Mouse (Mus musculus) forebrain, embryonic 16.5 days (tissue): ENCODE results near the gene Fam205c. TPM values are rescaled to one million over a fixed set of nuclear protein-coding genes. Genes with fewer than 3 reads are reported as not detected.

Source experiments
- ATAC-seq: fragments of 200-750 bp; cut with Nextera tagmentation; 2 replicates; pipeline ENCODE4 v1.8.0; 2017; ENCODE audit warnings: mild to moderate bottlenecking, moderate library complexity
- H3K27ac ChIP-seq: fragments of 300-500 bp; sonication (generic); 2 replicates; pipeline ENCODE4 v1.5.1; 2014; ENCODE audit warnings: low read length, control low read depth
- H3K27me3 ChIP-seq: fragments of 300-500 bp; sonication (generic); replicated peaks from 2 replicates; pipeline ENCODE4 v1.6.1; 2014; ENCODE audit warnings: low read length; ENCODE audit not compliant: control insufficient read depth, insufficient read depth
- H3K36me3 ChIP-seq: fragments of 300-500 bp; sonication (generic); 2 replicates; pipeline ENCODE4 v1.6.1; 2014; ENCODE audit not compliant: control insufficient read depth, insufficient read depth
- H3K4me1 ChIP-seq: fragments of 300-500 bp; sonication (generic); replicated peaks from 2 replicates; pipeline ENCODE4 v1.6.1; 2014; ENCODE audit warnings: low read length; ENCODE audit not compliant: control insufficient read depth, insufficient read depth
- H3K4me2 ChIP-seq: fragments of 300-500 bp; sonication (generic); 2 replicates; pipeline ENCODE4 v1.6.1; 2014; ENCODE audit warnings: mild to moderate bottlenecking, low read length, control low read depth
- H3K4me3 ChIP-seq: fragments of 300-500 bp; sonication (generic); replicated peaks from 2 replicates; pipeline ENCODE4 v1.5.1; 2014; ENCODE audit warnings: mild to moderate bottlenecking, low read length, control low read depth
- H3K9ac ChIP-seq: fragments of 300-500 bp; sonication (generic); replicated peaks from 2 replicates; pipeline ENCODE4 v1.6.1; 2014; ENCODE audit warnings: low read depth, low read length, control low read depth
- H3K9me3 ChIP-seq: fragments of 300-500 bp; sonication (generic); 2 replicates; pipeline ENCODE4 v1.6.1; 2016; ENCODE audit warnings: low read length; ENCODE audit not compliant: control insufficient read depth
- WGBS: fragments of 180-500 bp; shearing (Covaris S2); extraction: QIAGEN DNeasy Blood & Tissue Kit; methylation state at CpG from one replicate; pipeline ENCODE4 v1.1.7; 2014; 5-methylcytosine and 5-hydroxymethylcytosine counted together
- polyA plus RNA-seq: library from polyadenylated mRNA; unstranded; fragments of >200 nt; fragmentation: Nextera tagmentation; extraction: Ambion mirVana; gene quantifications from 2 replicates; pipeline ENCODE4 v1.2.1, GENCODE M21; 2015

The Fam205c gene
- polyA plus RNA-seq, 1 experiment from 2014 or later = 1.4 TPM

DNA sequence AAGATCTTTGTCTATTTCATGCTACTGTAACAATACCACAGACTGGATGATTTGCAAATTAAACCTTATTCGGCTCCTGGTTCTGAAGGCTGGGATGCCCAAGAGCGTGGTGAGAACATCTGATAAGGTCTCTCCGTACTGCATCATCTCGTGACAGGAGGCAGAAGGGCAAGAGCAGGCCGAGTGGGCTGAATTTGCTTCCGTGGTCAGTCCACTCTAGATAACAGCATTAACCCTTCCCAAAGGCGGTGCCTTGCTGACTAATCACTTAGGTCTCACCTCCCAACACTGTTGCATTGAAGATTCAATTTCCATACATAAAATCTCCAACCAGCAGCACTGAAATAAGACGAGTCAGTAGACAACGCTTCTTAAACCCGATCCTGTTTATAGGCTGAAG is 39.4 kb upstream of the Fam205c start:
- Histone ChIP-seq H3K9me3 (no peaks in the 10 kb centered on the region), H3K4me2 (no peak overlapping the region), H3K9ac (no peak overlapping the region), H3K4me1 (0 out of 2 replicates have a peak, but pooled peaks cover 7% of the 10 kb centered on the region), H3K4me3 (no peak overlapping the region), H3K36me3 (no peaks in the 10 kb centered on the region), H3K27me3 (peaks cover 13% of the 10 kb centered on the region), H3K27ac (no peak overlapping the region)
- WGBS = 59% methylated on average over 10 of the region's 10 CpGs
- no peak for ATAC-seq

DNA sequence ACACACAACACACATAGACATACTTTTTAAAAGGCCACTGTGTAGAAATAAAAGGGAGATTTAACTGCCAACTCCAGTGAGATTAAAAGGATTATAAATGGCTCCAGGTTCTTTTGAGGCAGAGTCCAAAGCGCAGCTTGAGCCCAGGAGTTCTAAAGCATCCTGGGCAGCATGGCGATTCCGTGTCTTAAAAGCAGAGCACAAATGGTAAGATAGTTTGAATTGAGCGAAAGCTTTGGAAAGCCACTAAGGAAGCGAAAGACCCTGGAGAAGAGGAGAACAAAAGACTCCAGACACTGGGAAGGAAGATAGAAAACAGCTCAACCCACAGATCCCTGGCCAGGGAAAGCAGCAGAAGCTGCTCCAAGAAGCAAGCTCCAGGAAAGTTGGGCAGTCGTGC is 30.9 kb upstream of the Fam205c start:
- Histone ChIP-seq H3K9ac (no peak overlapping the region), H3K27ac (no peak overlapping the region), H3K36me3 (no peaks in the 10 kb centered on the region), H3K4me2 (no peak overlapping the region), H3K9me3 (no peaks in the 10 kb centered on the region), H3K4me3 (no peak overlapping the region), H3K27me3 (no peaks in the 10 kb centered on the region), H3K4me1 (no peaks in the 10 kb centered on the region)
- WGBS = 41% methylated on average over 6 of the region's 6 CpGs
- ATAC-seq = no peak

DNA sequence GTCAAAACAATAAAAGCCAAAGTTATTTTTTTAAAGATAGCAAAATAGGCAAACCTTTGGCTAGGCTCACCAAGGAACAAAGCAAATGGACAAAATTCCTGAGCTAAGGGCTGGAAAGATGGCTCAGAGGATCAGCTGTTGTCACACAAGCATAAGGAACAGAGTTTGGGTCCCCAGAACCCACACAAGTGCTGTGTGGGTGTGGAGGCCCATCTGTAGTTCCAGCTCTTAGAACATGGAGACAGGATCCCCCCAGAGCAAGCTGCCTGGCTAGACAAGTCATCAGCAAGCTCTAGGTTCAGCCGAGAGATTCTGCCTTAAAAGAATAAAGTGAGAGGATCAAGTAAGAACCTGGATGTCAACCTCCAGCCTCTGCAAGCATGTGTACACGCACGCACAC is 30.5 kb upstream of the Fam205c start:
- H3K4me2 ChIP-seq = no peak overlapping the region
- no peak overlapping the region for H3K4me3 ChIP-seq
- no peak overlapping the region for H3K27ac ChIP-seq
- no peaks in the 10 kb centered on the region for H3K27me3 ChIP-seq
- H3K4me1 ChIP-seq = no peaks in the 10 kb centered on the region
- ATAC-seq = no peak
- no peaks in the 10 kb centered on the region for H3K9me3 ChIP-seq
- H3K36me3 ChIP-seq = no peaks in the 10 kb centered on the region
- 78% methylated on average over 3 of the region's 3 CpGs for WGBS
- no peak overlapping the region for H3K9ac ChIP-seq

DNA sequence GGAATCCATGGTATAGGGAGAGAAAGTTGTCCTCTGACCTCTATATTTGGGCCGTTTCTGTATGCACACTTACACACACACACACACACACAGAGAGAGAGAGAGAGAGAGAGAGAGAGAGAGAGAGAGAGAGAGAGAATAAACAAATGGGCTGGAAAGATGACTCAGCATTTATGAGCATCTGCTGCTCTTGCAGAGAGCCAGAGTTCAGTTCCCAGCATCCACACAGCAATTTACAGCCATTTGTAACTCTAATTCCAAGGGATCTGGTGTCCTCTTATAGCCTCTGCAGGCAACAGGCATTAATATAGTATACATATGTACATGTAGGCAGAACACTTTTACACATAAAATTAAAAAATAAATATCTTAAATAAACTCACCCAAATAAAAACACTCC is 29.9 kb upstream of the Fam205c start:
- ATAC-seq = no peak
- no peak overlapping the region for H3K4me2 ChIP-seq
- no peak overlapping the region for H3K9ac ChIP-seq
- H3K27me3 ChIP-seq = no peaks in the 10 kb centered on the region
- no peaks in the 10 kb centered on the region for H3K36me3 ChIP-seq
- no peaks in the 10 kb centered on the region for H3K4me1 ChIP-seq
- WGBS = 69% methylated on average over 1 of the region's 1 CpGs
- H3K4me3 ChIP-seq = no peak overlapping the region
- H3K27ac ChIP-seq = no peak overlapping the region
- no peaks in the 10 kb centered on the region for H3K9me3 ChIP-seq

DNA sequence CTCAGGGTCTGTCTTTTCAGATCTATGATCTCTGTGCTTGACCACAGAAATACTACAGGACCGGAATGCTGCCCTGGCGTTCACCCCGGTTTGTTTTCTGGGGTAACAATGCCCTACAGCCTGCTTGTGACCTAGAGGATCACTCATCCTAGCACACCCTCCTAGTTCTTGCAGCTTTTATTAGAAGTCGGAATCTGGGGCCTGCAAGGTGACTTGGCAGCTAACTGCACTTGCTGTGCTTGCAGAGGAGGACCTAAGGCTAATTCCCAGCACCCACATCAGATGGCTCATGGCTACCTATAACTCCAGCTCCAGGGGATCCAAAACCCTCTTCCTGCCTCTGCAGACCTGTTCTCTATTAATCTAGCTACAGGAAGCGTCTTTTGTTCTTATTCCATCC is 28.7 kb upstream of the Fam205c start:
- Histone ChIP-seq H3K4me3 (no peak overlapping the region), H3K9me3 (no peaks in the 10 kb centered on the region), H3K4me1 (no peaks in the 10 kb centered on the region), H3K27me3 (no peaks in the 10 kb centered on the region), H3K27ac (no peak overlapping the region), H3K4me2 (no peak overlapping the region), H3K36me3 (no peaks in the 10 kb centered on the region), H3K9ac (no peak overlapping the region)
- 90% methylated on average over 5 of the region's 5 CpGs for WGBS
- no peak for ATAC-seq

DNA sequence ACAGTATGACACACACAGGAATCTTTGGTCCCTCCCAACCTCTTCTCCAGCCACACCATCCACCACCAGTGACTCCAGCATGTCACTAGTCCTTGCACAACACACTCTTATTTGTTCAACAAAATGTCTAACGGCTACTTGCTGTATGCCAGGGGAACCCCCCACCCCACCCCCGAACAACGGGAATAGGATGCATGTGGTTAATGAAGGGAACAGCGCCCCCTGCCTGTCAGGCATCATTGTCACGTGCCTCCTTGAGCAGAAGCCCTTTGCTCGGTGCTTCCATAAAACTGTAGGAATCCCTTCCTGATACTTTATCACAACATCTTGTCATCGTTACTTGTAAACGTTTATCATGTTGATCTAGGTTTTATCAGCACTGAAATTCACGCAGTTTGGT is 28.1 kb upstream of the Fam205c start:
- Histone ChIP-seq H3K36me3 (no peaks in the 10 kb centered on the region), H3K9ac (no peak overlapping the region), H3K27me3 (no peaks in the 10 kb centered on the region), H3K4me2 (no peak overlapping the region), H3K27ac (no peak overlapping the region), H3K4me3 (no peak overlapping the region), H3K4me1 (no peaks in the 10 kb centered on the region), H3K9me3 (no peaks in the 10 kb centered on the region)
- no peak for ATAC-seq
- WGBS = 65% methylated on average over 9 of the region's 9 CpGs

DNA sequence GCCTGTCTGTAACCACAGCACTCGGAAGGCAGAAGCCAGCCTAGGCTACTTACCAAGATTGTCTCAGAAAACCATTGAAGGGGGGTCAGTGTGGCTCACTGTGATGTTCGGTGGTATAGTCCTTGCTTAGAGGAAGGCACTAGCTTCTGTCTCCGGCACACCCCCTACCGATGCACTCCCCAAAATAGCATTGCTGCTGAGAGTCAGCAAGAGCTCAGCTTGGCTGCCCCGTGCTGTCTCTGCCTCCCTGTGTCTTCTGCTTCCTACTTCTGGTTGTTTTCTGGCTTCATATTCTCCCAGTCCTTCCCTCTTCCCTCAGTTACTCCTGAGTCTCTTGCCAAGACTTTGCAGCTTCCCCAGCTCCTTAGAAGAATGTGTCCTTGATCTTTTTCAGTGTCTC is 26.8 kb upstream of the Fam205c start:
- 65% methylated on average over 5 of the region's 5 CpGs for WGBS

DNA sequence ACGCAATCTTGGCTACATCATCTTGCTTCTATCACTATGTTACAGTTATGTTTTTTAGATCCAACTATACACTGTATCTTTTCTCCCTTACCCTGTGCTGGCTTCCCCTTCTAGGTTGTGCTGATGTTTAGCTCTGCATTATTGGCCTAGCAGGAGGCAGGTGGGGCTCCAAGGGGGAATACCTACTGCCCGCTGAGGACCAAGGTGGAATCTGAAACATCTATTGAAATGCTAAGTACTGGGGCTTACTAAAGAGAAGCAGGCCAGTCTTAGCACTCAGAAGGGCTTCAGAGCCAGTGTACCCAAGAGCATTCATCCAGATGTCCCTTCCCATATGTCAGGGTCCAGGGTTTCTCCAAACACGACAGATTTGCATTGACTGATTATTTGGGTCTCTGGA is 24.9 kb upstream of the Fam205c start:
- 31% methylated on average over 3 of the region's 3 CpGs for WGBS
- H3K4me1 ChIP-seq = 0 out of 2 replicates have a peak, but pooled peaks cover 6% of the 10 kb centered on the region
- H3K27ac ChIP-seq = no peak overlapping the region

More for the DNA sequence above, 26.8 kb upstream of the Fam205c start:
- no peak overlapping the region for H3K4me3 ChIP-seq
- H3K27me3 ChIP-seq = no peaks in the 10 kb centered on the region
- H3K27ac ChIP-seq = no peak overlapping the region
- H3K9me3 ChIP-seq = no peaks in the 10 kb centered on the region
- no peaks in the 10 kb centered on the region for H3K36me3 ChIP-seq
- H3K4me2 ChIP-seq = no peak overlapping the region
- no peak for ATAC-seq
- no peak overlapping the region for H3K9ac ChIP-seq
- no peaks in the 10 kb centered on the region for H3K4me1 ChIP-seq

DNA sequence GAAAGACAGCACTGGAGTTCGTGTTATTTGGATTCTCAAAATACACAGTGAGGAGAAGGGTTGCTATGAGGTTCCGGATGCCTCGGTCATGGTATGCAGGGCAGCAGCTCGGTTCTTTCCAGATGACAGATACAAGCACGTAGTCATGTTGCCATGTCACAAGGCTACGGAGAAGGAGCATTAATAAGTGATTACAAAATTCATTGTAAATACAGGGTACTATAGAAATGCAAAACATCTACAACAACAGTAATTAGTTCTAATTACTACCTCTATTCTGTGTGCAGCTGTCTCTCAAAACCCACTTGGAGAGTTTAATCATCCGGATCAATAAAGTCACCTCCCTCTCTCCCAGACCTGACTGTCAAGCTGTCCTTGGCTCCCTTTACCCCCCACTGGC is 21.1 kb upstream of the Fam205c start:
- 0 out of 2 replicates have a peak, but pooled peaks cover 6% of the 10 kb centered on the region for H3K4me1 ChIP-seq
- no peak overlapping the region for H3K9ac ChIP-seq
- peak; percentile 75 for ATAC-seq
- H3K27ac ChIP-seq = no peak overlapping the region
- WGBS = 17% methylated on average over 7 of the region's 7 CpGs
- no peaks in the 10 kb centered on the region for H3K9me3 ChIP-seq
- H3K36me3 ChIP-seq = no peaks in the 10 kb centered on the region
- no peak overlapping the region for H3K4me3 ChIP-seq
- H3K4me2 ChIP-seq = no peak overlapping the region
- no peaks in the 10 kb centered on the region for H3K27me3 ChIP-seq

More for the DNA sequence above, 24.9 kb upstream of the Fam205c start:
- no peaks in the 10 kb centered on the region for H3K9me3 ChIP-seq
- H3K9ac ChIP-seq = no peak overlapping the region
- no peak for ATAC-seq
- no peak overlapping the region for H3K4me3 ChIP-seq
- H3K4me2 ChIP-seq = no peak overlapping the region
- no peaks in the 10 kb centered on the region for H3K27me3 ChIP-seq
- H3K36me3 ChIP-seq = no peaks in the 10 kb centered on the region

DNA sequence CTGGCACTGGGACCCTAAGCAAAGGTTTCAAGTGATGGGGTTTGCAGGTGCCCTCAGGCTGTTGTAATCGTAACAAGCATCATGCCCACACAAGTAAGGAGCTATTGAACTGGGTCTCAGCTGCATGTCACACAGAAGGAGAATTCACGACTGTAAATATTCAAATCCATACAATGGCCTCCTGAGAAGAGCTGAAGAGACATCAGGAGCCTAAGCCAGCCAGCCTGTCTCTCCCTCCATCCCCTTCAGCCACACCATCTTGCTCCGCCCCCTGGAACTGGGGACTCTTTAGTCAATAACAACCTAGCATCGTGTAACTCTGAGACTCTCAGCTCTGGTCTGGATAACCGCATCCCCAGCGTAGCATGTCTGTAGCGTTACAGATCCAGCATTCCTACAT is 17.1 kb upstream of the Fam205c start:
- no peaks in the 10 kb centered on the region for H3K27me3 ChIP-seq
- 0 out of 2 replicates have a peak, but pooled peaks cover 6% of the 10 kb centered on the region for H3K4me1 ChIP-seq
- H3K27ac ChIP-seq = no peak overlapping the region
- no peak overlapping the region for H3K4me2 ChIP-seq
- ATAC-seq = no peak
- no peak overlapping the region for H3K9ac ChIP-seq
- no peaks in the 10 kb centered on the region for H3K36me3 ChIP-seq
- no peaks in the 10 kb centered on the region for H3K9me3 ChIP-seq
- H3K4me3 ChIP-seq = no peak overlapping the region
- WGBS = 66% methylated on average over 7 of the region's 7 CpGs
